Comparison of ENCODE assay signal across 16 mouse cellular contexts in the genomic region with DNA sequence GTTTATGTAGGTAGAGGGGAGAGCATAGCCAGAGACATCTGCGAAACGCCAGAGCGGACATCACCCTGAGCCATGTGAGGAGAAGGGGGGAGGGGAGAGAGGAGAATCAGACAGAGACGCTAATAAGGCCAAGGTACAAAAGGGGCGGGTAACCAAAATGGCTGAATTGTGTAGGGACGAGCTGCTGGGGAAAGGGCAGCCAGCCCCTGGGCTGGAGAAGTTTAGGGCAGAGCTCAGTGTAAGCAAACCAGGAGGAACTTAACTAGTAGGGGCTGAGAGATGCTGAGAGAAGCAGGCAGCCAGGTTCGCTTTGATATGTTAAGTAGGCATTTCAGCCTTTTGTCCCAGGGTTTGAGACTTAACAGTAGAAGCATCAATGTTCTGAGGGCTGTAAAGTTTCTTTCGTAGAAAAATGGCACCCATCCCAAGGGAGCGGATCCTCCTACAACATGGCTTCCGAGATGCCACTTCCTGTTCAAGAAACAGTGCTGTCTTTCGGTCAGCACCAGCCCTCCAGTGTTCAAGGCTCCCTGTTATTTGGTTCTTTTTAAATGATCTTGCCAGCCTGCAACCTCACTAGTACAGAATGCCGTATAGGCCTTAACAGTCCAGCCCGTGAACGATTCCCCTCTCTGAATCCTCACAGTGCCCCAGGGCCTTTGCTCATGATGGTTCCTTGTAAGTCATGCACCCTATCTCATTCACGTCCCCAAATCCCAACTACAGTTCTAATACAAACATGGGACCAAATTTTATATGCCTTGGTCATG. TPM values are rescaled to one million over a fixed set of nuclear protein-coding genes. Genes with fewer than 3 reads are reported as not detected.
DNase-seq lines count a peak whose midpoint lies in the region; ATAC-seq lines count a peak whose summit lies in the region.
"Had no signal": no experiment of that assay in that cellular context is flagged by ENCODE, and none has a peak within 500 bp of the region (broad histone marks: within the 10 kb centered on the region; RNA-seq: fewer than 3 reads in every experiment).

No protein-coding gene starts in this region.

- no peak overlapping the region for H3K27ac ChIP-seq in kidney, embryonic 14.5 days (ENCODE audit: low read depth, low read length)
- no peak overlapping the region for H3K27ac ChIP-seq in midbrain, embryonic 15.5 days
- H3K27ac ChIP-seq: embryonic facial prominence, embryonic 12.5 days; forebrain, embryonic 13.5 days; left cerebral cortex, adult 2 months; liver, embryonic 13.5 days had no signal

- WGBS in kidney, embryonic 14.5 days = 62% methylated on average over 15 of the region's 15 CpGs
- WGBS in midbrain, embryonic 15.5 days = 56% methylated on average over 15 of the region's 15 CpGs

- intact Hi-C loops in left cerebral cortex, postnatal 14 days (cut with DNase I) = loop anchor here (5.0 kb wide), 1 partner anchor 224 kb away; a partner anchor contains a TSS

- DNase-seq in ES-CJ7 (ENCODE audit: low read depth, low spot score) = peak; percentile 93
- DNase-seq in WW6 (ENCODE audit: low read depth, low spot score) = peak; percentile 46
- DNase-seq in left cerebral cortex, adult 18-20 months (ENCODE audit: low spot score in 2 of 2) = no peak
- no peak for DNase-seq in right cerebral cortex, postnatal 25 days
- DNase-seq in left cerebral cortex, postnatal 14 days (ENCODE audit: low spot score in 2 of 2) = no peak
- DNase-seq: cerebellum, adult 9-10 months; gastrocnemius, postnatal 10 days; liver, embryonic 13.5 days; lung, postnatal 4 days; thymus, postnatal 25 days had no signal

- ATAC-seq in kidney, embryonic 14.5 days (ENCODE audit: low FRiP score, low TSS enrichment) = 0 out of 2 replicates have a peak, but pooled peaks have one; percentile 24
- 0 out of 2 replicates have a peak, but pooled peaks have one; percentile 43 for ATAC-seq in midbrain, embryonic 15.5 days (replicated peaks)
- ATAC-seq: forebrain, embryonic 13.5 days had no signal

- H3K4me2 ChIP-seq in kidney, embryonic 14.5 days (replicated peaks; ENCODE audit: low read depth, low read length) = no peak overlapping the region
- H3K4me2 ChIP-seq in midbrain, embryonic 15.5 days = no peak overlapping the region
- H3K4me2 ChIP-seq: embryonic facial prominence, embryonic 12.5 days; forebrain, embryonic 13.5 days; liver, embryonic 13.5 days had no signal

- H3K36me3 ChIP-seq in kidney, embryonic 14.5 days (ENCODE audit: control insufficient read depth, insufficient read depth, low read length) = no peaks in the 10 kb centered on the region
- no peaks in the 10 kb centered on the region for H3K36me3 ChIP-seq in midbrain, embryonic 15.5 days (replicated peaks)
- H3K36me3 ChIP-seq: embryonic facial prominence, embryonic 12.5 days; G1E; liver, embryonic 13.5 days had no signal

- H3K4me1 ChIP-seq in kidney, embryonic 14.5 days (ENCODE audit: control insufficient read depth, insufficient read depth, low read length) = 0 out of 2 replicates have a peak, but pooled peaks cover 6% of the 10 kb centered on the region
- H3K4me1 ChIP-seq in midbrain, embryonic 15.5 days = peaks cover 10% of the 10 kb centered on the region; the same call in 1 of the 2 replicates

- no peaks in the 10 kb centered on the region for H3K9me3 ChIP-seq in kidney, embryonic 14.5 days (ENCODE audit: control insufficient read depth, low read length)
- H3K9me3 ChIP-seq in midbrain, embryonic 15.5 days = no peaks in the 10 kb centered on the region
- H3K9me3 ChIP-seq: embryonic facial prominence, embryonic 12.5 days; forebrain, embryonic 13.5 days; G1E; liver, embryonic 13.5 days had no signal

- no peak overlapping the region for H3K9ac ChIP-seq in kidney, embryonic 14.5 days (ENCODE audit: low read depth, low read length)
- H3K9ac ChIP-seq in midbrain, embryonic 15.5 days = no peak overlapping the region
- H3K9ac ChIP-seq: embryonic facial prominence, embryonic 12.5 days; forebrain, embryonic 13.5 days; liver, embryonic 13.5 days had no signal

- no peaks in the 10 kb centered on the region for H3K27me3 ChIP-seq in kidney, embryonic 14.5 days (ENCODE audit: control insufficient read depth, insufficient read depth, low read length)
- H3K27me3 ChIP-seq in midbrain, embryonic 15.5 days (replicated peaks) = no peaks in the 10 kb centered on the region
- H3K27me3 ChIP-seq: embryonic facial prominence, embryonic 12.5 days; forebrain, embryonic 13.5 days had no signal

- H3K4me3 ChIP-seq in kidney, embryonic 14.5 days (ENCODE audit: low read length) = no peak overlapping the region
- no peak overlapping the region for H3K4me3 ChIP-seq in midbrain, embryonic 15.5 days
- H3K4me3 ChIP-seq: embryonic facial prominence, embryonic 12.5 days; forebrain, embryonic 13.5 days; left cerebral cortex, adult 2 months; liver, embryonic 13.5 days had no signal

RNA-seq across cellular contexts. Expression of a gene that starts 55.4 kb away (rescaled TPM):
- polyA plus RNA-seq in kidney, embryonic 14.5 days (2014; fragmentation: Nextera tagmentation; extraction: Ambion mirVana) = 18.1 and 32.8 TPM in 2 replicates
- polyA plus RNA-seq in midbrain, embryonic 15.5 days (2015; fragmentation: Nextera tagmentation; extraction: Ambion mirVana) = 2.5 and 2.7 TPM in 2 replicates
- total RNA-seq in left cerebral cortex, adult 18-20 months (2021) = 1 to 10 TPM; 1.2 to 1.6 TPM
- total RNA-seq in left cerebral cortex, postnatal 14 days (2021) = 1 to 10 TPM in 1 of 2 experiments, under 1 TPM in 1; 0.88 to 1.1 TPM
- polyA plus RNA-seq: G1E had no signal

Comparison
In these comparisons a context has a peak if more than half of its experiments do, and no peak if none do; other contexts are left out.
1. DNase-seq: peak in ES-CJ7 (single experiment) and WW6 (single experiment); none in left cerebral cortex, adult 18-20 months (0 of 2), right cerebral cortex, postnatal 25 days (single experiment) and left cerebral cortex, postnatal 14 days (0 of 2).